Mouse (Mus musculus) heart, embryonic 14.5 days (tissue): ENCODE measurements at regions not wholly inside any gene's neighbourhood (a gene's known extent, or its start where the extent isn't known, plus 50 kb on each side); places are given as distances from the start of the nearest gene placed in this dataset.

ENCODE experiments used
- ATAC-seq: fragments of 200-750 bp; cut with Nextera tagmentation; 2 replicates; pipeline ENCODE4 v1.8.0; 2017; ENCODE audit warnings: low read depth, moderate TSS enrichment; ENCODE audit not compliant: insufficient number of reproducible peaks, insufficient read depth, low FRiP score
- H3K27ac ChIP-seq, 2 experiments: fragments of 200-500 bp in 1 of 2; fragments of 300-500 bp in 1 of 2; sonication (generic) in 1 of 2; replicated peaks in 1 of 2; 2 replicates each; pipeline ENCODE4 v1.5.1; 2012 to 2014; ENCODE audit warnings: low read depth in 2 of 2, low read length in 2 of 2, control low read depth in 1 of 2, mild to moderate bottlenecking in 1 of 2, mixed read lengths in 1 of 2; ENCODE audit not compliant: control insufficient read depth in 1 of 2, insufficient read depth in 1 of 2
- H3K27me3 ChIP-seq: fragments of 300-500 bp; sonication (generic); 2 replicates; pipeline ENCODE4 v1.6.1; 2014; ENCODE audit warnings: mild to moderate bottlenecking, low read length, control low read depth; ENCODE audit not compliant: control insufficient read depth, insufficient read depth
- H3K36me3 ChIP-seq: fragments of 300-500 bp; sonication (generic); 2 replicates; pipeline ENCODE4 v1.6.1; 2014; ENCODE audit warnings: mild to moderate bottlenecking, control low read depth, low read length, mixed read lengths; ENCODE audit not compliant: control insufficient read depth, insufficient read depth
- H3K4me1 ChIP-seq, 2 experiments: fragments of 200-500 bp in 1 of 2; fragments of 300-500 bp in 1 of 2; sonication (generic) in 1 of 2; 2 replicates each; pipeline ENCODE4 v1.6.1; 2012 to 2014; ENCODE audit warnings: low read length in 2 of 2, control low read depth in 1 of 2, mixed read lengths in 1 of 2; ENCODE audit not compliant: control insufficient read depth in 2 of 2, insufficient read depth in 2 of 2
- H3K4me2 ChIP-seq: fragments of 300-500 bp; sonication (generic); 2 replicates; pipeline ENCODE4 v1.6.1; 2014; ENCODE audit warnings: mild to moderate bottlenecking, low read length
- H3K4me3 ChIP-seq, 2 experiments: fragments of 200-500 bp in 1 of 2; fragments of 300-500 bp in 1 of 2; sonication (generic) in 1 of 2; 2 replicates each; pipeline ENCODE4 v1.5.1; 2012 to 2014; ENCODE audit warnings: low read length in 2 of 2, mild to moderate bottlenecking in 2 of 2, control low read depth in 1 of 2, low read depth in 1 of 2, moderate library complexity in 1 of 2; ENCODE audit not compliant: control insufficient read depth in 1 of 2, insufficient read depth in 1 of 2
- H3K9ac ChIP-seq: fragments of 300-500 bp; sonication (generic); 2 replicates; pipeline ENCODE4 v1.6.1; 2014; ENCODE audit warnings: mild to moderate bottlenecking, low read length
- H3K9me3 ChIP-seq: fragments of 300-500 bp; sonication (generic); 2 replicates; pipeline ENCODE4 v1.6.1; 2016; ENCODE audit warnings: low read length, control low read depth; ENCODE audit not compliant: control insufficient read depth
- WGBS: fragments of 180-500 bp; shearing (Covaris S2); extraction: QIAGEN DNeasy Blood & Tissue Kit; methylation state at CpG from one replicate; pipeline ENCODE4 v1.1.7; 2014; 5-methylcytosine and 5-hydroxymethylcytosine counted together

GRCm38 (mm10) chr9:31682893-31683292 lies 218.6 kb upstream of the Tmem45b start:
- H3K9ac ChIP-seq = no peak overlapping the region
- WGBS = 42% methylated on average over 6 of the region's 6 CpGs

GRCm38 (mm10) chr9:31677150-31677549 lies 212.9 kb upstream of the Tmem45b start:
- no peaks in the 10 kb centered on the region for H3K9me3 ChIP-seq
- no peaks in the 10 kb centered on the region for H3K36me3 ChIP-seq
- H3K4me2 ChIP-seq = no peak overlapping the region
- H3K4me3 ChIP-seq = no peak overlapping the region
- H3K4me1 ChIP-seq = no peaks in the 10 kb centered on the region
- no peak overlapping the region for H3K9ac ChIP-seq
- no peak overlapping the region for H3K27ac ChIP-seq
- no peaks in the 10 kb centered on the region for H3K27me3 ChIP-seq
- no peak for ATAC-seq

More at GRCm38 (mm10) chr9:31682893-31683292, 218.6 kb upstream of the Tmem45b start:
- no peak overlapping the region for H3K27ac ChIP-seq
- no peak for ATAC-seq
- H3K4me2 ChIP-seq = peak overlapping the region; percentile 48; the same call in 1 of the 2 replicates
- no peak overlapping the region for H3K4me3 ChIP-seq
- peaks cover under 1 to 5% of the 10 kb centered on the region in 2 experiments; a peak in 2 of 4 replicates for H3K4me1 ChIP-seq
- H3K27me3 ChIP-seq = 0 out of 2 replicates have a peak, but pooled peaks cover 5% of the 10 kb centered on the region
- no peaks in the 10 kb centered on the region for H3K9me3 ChIP-seq
- H3K36me3 ChIP-seq = no peaks in the 10 kb centered on the region

GRCm38 (mm10) chr9:31659026-31659425 lies 194.8 kb upstream of the Tmem45b start:
- WGBS = 84% methylated on average over 2 of the region's 2 CpGs
- no peak for ATAC-seq
- no peak overlapping the region for H3K9ac ChIP-seq
- no peaks in the 10 kb centered on the region for H3K27me3 ChIP-seq
- H3K9me3 ChIP-seq = no peaks in the 10 kb centered on the region
- H3K27ac ChIP-seq = no peak overlapping the region
- H3K4me1 ChIP-seq = no peaks in the 10 kb centered on the region
- no peaks in the 10 kb centered on the region for H3K36me3 ChIP-seq
- no peak overlapping the region for H3K4me2 ChIP-seq
- H3K4me3 ChIP-seq = no peak overlapping the region

- Histone ChIP-seq H3K4me1 (no peaks in the 10 kb centered on the region), H3K9me3 (no peaks in the 10 kb centered on the region), H3K27me3 (no peaks in the 10 kb centered on the region), H3K4me2 (no peak overlapping the region), H3K36me3 (no peaks in the 10 kb centered on the region), H3K4me3 (no peak overlapping the region), H3K9ac (no peak overlapping the region), H3K27ac (no peak overlapping the region)
- no peak for ATAC-seq
- 87% methylated on average over 4 of the region's 4 CpGs for WGBS
These were observed 193.3 kb upstream of the Tmem45b start for GRCm38 (mm10) chr9:31657612-31658011.

- H3K9me3 ChIP-seq = no peaks in the 10 kb centered on the region
- no peaks in the 10 kb centered on the region for H3K27me3 ChIP-seq
- WGBS = 80% methylated on average over 11 of the region's 11 CpGs
- no peak overlapping the region for H3K4me3 ChIP-seq
- no peak overlapping the region for H3K27ac ChIP-seq
- H3K4me2 ChIP-seq = no peak overlapping the region
- ATAC-seq = no peak
- H3K9ac ChIP-seq = no peak overlapping the region
- H3K4me1 ChIP-seq = no peaks in the 10 kb centered on the region
- no peaks in the 10 kb centered on the region for H3K36me3 ChIP-seq
These were observed 192.4 kb upstream of the Tmem45b start for GRCm38 (mm10) chr9:31656676-31657075.

- 71% methylated on average over 6 of the region's 6 CpGs for WGBS
- Histone ChIP-seq H3K36me3 (no peaks in the 10 kb centered on the region), H3K9ac (no peak overlapping the region), H3K27me3 (no peaks in the 10 kb centered on the region), H3K27ac (no peak overlapping the region), H3K4me1 (no peaks in the 10 kb centered on the region), H3K4me3 (no peak overlapping the region), H3K4me2 (no peak overlapping the region), H3K9me3 (no peaks in the 10 kb centered on the region)
- ATAC-seq = no peak
These were observed 190.5 kb upstream of the Tmem45b start for GRCm38 (mm10) chr9:31654747-31655146.

- no peak overlapping the region for H3K9ac ChIP-seq
- no peak overlapping the region for H3K4me3 ChIP-seq
- H3K9me3 ChIP-seq = no peaks in the 10 kb centered on the region
- H3K27ac ChIP-seq = no peak overlapping the region
- no peaks in the 10 kb centered on the region for H3K36me3 ChIP-seq
- H3K27me3 ChIP-seq = no peaks in the 10 kb centered on the region
- no peaks in the 10 kb centered on the region for H3K4me1 ChIP-seq
- WGBS = 82% methylated on average over 7 of the region's 7 CpGs
- no peak overlapping the region for H3K4me2 ChIP-seq
- ATAC-seq = no peak
These were observed 190.0 kb upstream of the Tmem45b start for GRCm38 (mm10) chr9:31654213-31654612.

- Histone ChIP-seq H3K4me3 (no peak overlapping the region), H3K9ac (no peak overlapping the region), H3K4me2 (no peak overlapping the region), H3K36me3 (no peaks in the 10 kb centered on the region), H3K9me3 (no peaks in the 10 kb centered on the region), H3K4me1 (no peaks in the 10 kb centered on the region), H3K27me3 (no peaks in the 10 kb centered on the region), H3K27ac (no peak overlapping the region)
- no peak for ATAC-seq
- 88% methylated on average over 3 of the region's 3 CpGs for WGBS
These were observed 189.5 kb upstream of the Tmem45b start for GRCm38 (mm10) chr9:31653788-31654187.
